Mouse (Mus musculus): ENCODE results near the gene Fam78a. TPM values are rescaled to one million over a fixed set of nuclear protein-coding genes. Genes with fewer than 3 reads are reported as not detected.

Gene Fam78a
- polyA plus RNA-seq, 1 experiment = 12.5 TPM

- no peaks in the 10 kb centered on the region for H3K4me1 ChIP-seq (ENCODE audit: control insufficient read depth, insufficient read depth, low read length)
- no peak overlapping the region for H3K27ac ChIP-seq (ENCODE audit: control insufficient read depth, insufficient read depth, low read depth, low read length, poor library complexity)
- WGBS = 78% methylated on average over 7 of the region's 7 CpGs
Measured at GRCm38 (mm10) chr2:32105930-32106329, 21.3 kb upstream of the Fam78a start.

GRCm38 (mm10) chr2:32105117-32105913 lies 20.7 kb upstream of the Fam78a start:
- Histone ChIP-seq H3K4me3 (replicated peaks; ENCODE audit: control insufficient read depth, low read depth, low read length) (no peak overlapping the region), H3K27ac (ENCODE audit: control insufficient read depth, insufficient read depth, low read depth, low read length, poor library complexity) (no peak overlapping the region), H3K4me1 (ENCODE audit: control insufficient read depth, insufficient read depth, low read length) (no peaks in the 10 kb centered on the region)
- 85% methylated on average over 16 of the region's 16 CpGs for WGBS
- TF ChIP-seq CTCF (IDR thresholded peaks at IDR 0.05; ENCODE audit: control insufficient read depth, insufficient read depth, low read length) (no peak), POLR2A (IDR thresholded peaks at IDR 0.05; ENCODE audit: borderline replicate concordance, control insufficient read depth, low read depth, low read length) (no peak)

More at GRCm38 (mm10) chr2:32105930-32106329, 21.3 kb upstream of the Fam78a start:
- no peak overlapping the region for H3K4me3 ChIP-seq (replicated peaks; ENCODE audit: control insufficient read depth, low read depth, low read length)
- TF ChIP-seq CTCF (IDR thresholded peaks at IDR 0.05; ENCODE audit: control insufficient read depth, insufficient read depth, low read length) = no peak
- no peak for TF ChIP-seq POLR2A (IDR thresholded peaks at IDR 0.05; ENCODE audit: borderline replicate concordance, control insufficient read depth, low read depth, low read length)

- Histone ChIP-seq H3K4me1 (ENCODE audit: control insufficient read depth, insufficient read depth, low read length) (no peaks in the 10 kb centered on the region), H3K27ac (ENCODE audit: control insufficient read depth, insufficient read depth, low read depth, low read length, poor library complexity) (no peak overlapping the region), H3K4me3 (replicated peaks; ENCODE audit: control insufficient read depth, low read depth, low read length) (no peak overlapping the region)
- TF ChIP-seq CTCF (IDR thresholded peaks at IDR 0.05; ENCODE audit: control insufficient read depth, insufficient read depth, low read length) (no peak), POLR2A (IDR thresholded peaks at IDR 0.05; ENCODE audit: borderline replicate concordance, control insufficient read depth, low read depth, low read length) (no peak)
- WGBS = 87% methylated on average over 7 of the region's 7 CpGs
Measured at GRCm38 (mm10) chr2:32104122-32104521, 19.5 kb upstream of the Fam78a start.

- no peak for TF ChIP-seq POLR2A (IDR thresholded peaks at IDR 0.05; ENCODE audit: borderline replicate concordance, control insufficient read depth, low read depth, low read length)
- TF ChIP-seq CTCF (IDR thresholded peaks at IDR 0.05; ENCODE audit: control insufficient read depth, insufficient read depth, low read length) = no peak
- no peaks in the 10 kb centered on the region for H3K4me1 ChIP-seq (ENCODE audit: control insufficient read depth, insufficient read depth, low read length)
- no peak overlapping the region for H3K4me3 ChIP-seq (replicated peaks; ENCODE audit: control insufficient read depth, low read depth, low read length)
- WGBS = 88% methylated on average over 7 of the region's 7 CpGs
- no peak overlapping the region for H3K27ac ChIP-seq (ENCODE audit: control insufficient read depth, insufficient read depth, low read depth, low read length, poor library complexity)
Measured at GRCm38 (mm10) chr2:32103557-32103956, 18.9 kb upstream of the Fam78a start.

- 78% methylated on average over 5 of the region's 5 CpGs for WGBS
- no peak overlapping the region for H3K27ac ChIP-seq (ENCODE audit: control insufficient read depth, insufficient read depth, low read depth, low read length, poor library complexity)
- TF ChIP-seq POLR2A (IDR thresholded peaks at IDR 0.05; ENCODE audit: borderline replicate concordance, control insufficient read depth, low read depth, low read length) (no peak), CTCF (IDR thresholded peaks at IDR 0.05; ENCODE audit: control insufficient read depth, insufficient read depth, low read length) (no peak)
- H3K4me3 ChIP-seq (replicated peaks; ENCODE audit: control insufficient read depth, low read depth, low read length) = no peak overlapping the region
- no peaks in the 10 kb centered on the region for H3K4me1 ChIP-seq (ENCODE audit: control insufficient read depth, insufficient read depth, low read length)
Measured at GRCm38 (mm10) chr2:32102944-32103343, 18.3 kb upstream of the Fam78a start.

GRCm38 (mm10) chr2:32096122-32096420 lies 11.4 kb upstream of the Fam78a start:
- H3K4me1 ChIP-seq (ENCODE audit: control insufficient read depth, insufficient read depth, low read length) = no peaks in the 10 kb centered on the region
- H3K27ac ChIP-seq (ENCODE audit: control insufficient read depth, insufficient read depth, low read depth, low read length, poor library complexity) = no peak overlapping the region
- TF ChIP-seq CTCF (IDR thresholded peaks at IDR 0.05; ENCODE audit: control insufficient read depth, insufficient read depth, low read length) = no peak
- TF ChIP-seq POLR2A (IDR thresholded peaks at IDR 0.05; ENCODE audit: borderline replicate concordance, control insufficient read depth, low read depth, low read length) = no peak
- no peak overlapping the region for H3K4me3 ChIP-seq (replicated peaks; ENCODE audit: control insufficient read depth, low read depth, low read length)
- WGBS = 84% methylated on average over 10 of the region's 10 CpGs

GRCm38 (mm10) chr2:32095351-32096121 lies 10.9 kb upstream of the Fam78a start, which contains the start of gene Plpp7:
Gene Plpp7 (plus strand): TSS chr2:32095528.
- H3K4me3 ChIP-seq (replicated peaks; ENCODE audit: control insufficient read depth, low read depth, low read length) = no peak within 1 kb of the TSS
- H3K27ac ChIP-seq (ENCODE audit: control insufficient read depth, insufficient read depth, low read depth, low read length, poor library complexity) = no peak within 1 kb of the TSS
- no peaks in the 10 kb centered on the region for H3K4me1 ChIP-seq (ENCODE audit: control insufficient read depth, insufficient read depth, low read length)
- 53% methylated on average over 22 of the region's 22 CpGs for WGBS
- no peak for TF ChIP-seq CTCF (IDR thresholded peaks at IDR 0.05; ENCODE audit: control insufficient read depth, insufficient read depth, low read length)
- no peak for TF ChIP-seq POLR2A (IDR thresholded peaks at IDR 0.05; ENCODE audit: borderline replicate concordance, control insufficient read depth, low read depth, low read length)

GRCm38 (mm10) chr2:32094001-32094707 lies 9.5 kb upstream of the Fam78a start:
- H3K27ac ChIP-seq (ENCODE audit: control insufficient read depth, insufficient read depth, low read depth, low read length, poor library complexity) = no peak overlapping the region
- 77% methylated on average over 7 of the region's 7 CpGs for WGBS
- no peak for TF ChIP-seq POLR2A (IDR thresholded peaks at IDR 0.05; ENCODE audit: borderline replicate concordance, control insufficient read depth, low read depth, low read length)
- TF ChIP-seq CTCF (IDR thresholded peaks at IDR 0.05; ENCODE audit: control insufficient read depth, insufficient read depth, low read length) = no peak
- H3K4me3 ChIP-seq (replicated peaks; ENCODE audit: control insufficient read depth, low read depth, low read length) = no peak overlapping the region
- H3K4me1 ChIP-seq (ENCODE audit: control insufficient read depth, insufficient read depth, low read length) = peaks cover 2% of the 10 kb centered on the region; the same call in 1 of the 2 replicates
